Mouse (Mus musculus) fibroblast of lung, adult 2 months (primary cell): ENCODE results near the gene Faap20.
A peak's percentile ranks its signal among the peaks of the same experiment; 100 is the strongest.

Source experiments
- DNase-seq: peaks from one replicate; pipeline ENCODE4 v3.0.0-alpha.2; 2011; ENCODE audit warnings: low read depth

Gene Faap20

DNA sequence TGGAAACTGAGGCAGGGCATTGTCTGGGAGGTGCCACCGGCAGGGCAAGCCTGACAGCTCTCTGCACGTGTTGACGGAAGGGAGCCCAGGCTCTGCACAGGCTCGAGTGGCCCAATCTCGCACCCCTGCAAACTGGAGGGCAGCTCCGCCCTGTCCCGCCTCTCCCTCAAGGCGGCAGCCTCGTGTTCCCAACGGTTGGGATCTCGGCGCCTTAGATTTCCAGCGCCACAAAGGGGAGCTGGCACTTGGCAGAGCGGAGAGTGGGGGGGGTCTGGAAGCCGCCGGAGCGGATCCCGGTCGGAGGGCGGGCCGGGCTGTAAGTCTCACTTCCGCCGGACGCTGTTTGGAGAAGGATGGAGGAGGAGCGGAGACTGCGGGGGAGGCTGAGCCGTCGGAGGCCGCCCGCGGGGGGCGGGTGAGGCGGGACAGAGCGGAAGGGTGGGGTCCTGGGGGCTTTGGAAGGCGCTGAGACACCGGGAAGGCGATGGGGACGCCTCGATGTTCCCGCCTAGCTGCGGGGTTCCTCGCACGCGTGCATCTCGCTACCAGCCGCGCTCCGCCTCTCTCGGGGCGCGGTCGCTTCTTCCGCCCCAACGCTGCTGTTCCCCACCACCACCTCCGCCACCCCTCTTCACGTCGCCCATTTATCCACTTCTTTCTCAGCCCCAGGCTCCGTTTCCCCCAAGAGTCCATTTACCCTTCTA lies at the start of gene Faap20:
Faap20 (plus strand) TSS at position 155 of the 704 bp plus-strand sequence.
- peak; percentile 64 for DNase-seq

- no peak for DNase-seq
Measured at GRCm38 (mm10) chr4:155200861-155201390, 48.7 kb upstream of the Faap20 start.

DNA sequence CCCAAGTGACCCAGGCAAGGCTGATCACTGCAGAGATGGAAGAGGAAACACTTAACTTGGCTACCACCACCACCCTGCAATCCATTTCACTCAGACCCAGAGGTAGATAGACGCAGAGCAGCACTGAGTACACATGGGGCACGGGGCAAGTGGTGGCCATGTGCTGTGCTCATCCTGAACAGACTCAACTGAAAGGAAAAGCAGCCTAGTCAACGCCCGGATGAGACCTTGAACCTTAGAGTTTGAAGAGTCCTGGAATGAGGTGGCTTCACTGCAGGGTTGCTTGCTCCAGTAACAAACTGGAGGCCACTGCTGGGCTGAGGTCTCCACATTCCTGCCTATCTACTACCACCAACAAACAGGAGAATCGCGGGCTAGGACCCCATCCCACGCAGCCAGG lies 47.8 kb upstream of the Faap20 start:
- no peak for DNase-seq

- DNase-seq: no peak
Measured at GRCm38 (mm10) chr4:155205919-155206318, 43.7 kb upstream of the Faap20 start.

DNA sequence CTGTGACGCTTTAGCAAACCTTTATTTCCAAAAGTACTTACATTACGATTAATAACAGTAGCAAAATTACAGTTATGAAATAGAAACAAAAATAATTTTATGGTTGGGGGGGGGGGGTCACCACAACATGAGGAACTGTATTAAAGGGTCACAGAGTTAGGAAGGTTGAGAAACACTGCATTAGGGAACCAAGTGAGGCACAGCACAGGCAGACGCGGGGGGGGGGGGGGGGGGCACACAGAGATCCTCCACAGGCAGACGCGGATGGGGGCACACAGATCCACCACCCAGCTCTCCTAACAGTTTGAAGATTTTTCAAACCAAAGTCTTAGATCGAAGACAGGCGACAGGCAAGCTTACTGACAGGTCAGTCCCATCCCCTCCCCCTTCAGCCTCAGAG lies 43.1 kb upstream of the Faap20 start:
- DNase-seq: no peak

GRCm38 (mm10) chr4:155207841-155208240 lies 41.8 kb upstream of the Faap20 start:
- DNase-seq: no peak

GRCm38 (mm10) chr4:155208613-155209012 lies 41.0 kb upstream of the Faap20 start:
- DNase-seq: no peak

GRCm38 (mm10) chr4:155209079-155209478 lies 40.5 kb upstream of the Faap20 start:
- DNase-seq: no peak

DNA sequence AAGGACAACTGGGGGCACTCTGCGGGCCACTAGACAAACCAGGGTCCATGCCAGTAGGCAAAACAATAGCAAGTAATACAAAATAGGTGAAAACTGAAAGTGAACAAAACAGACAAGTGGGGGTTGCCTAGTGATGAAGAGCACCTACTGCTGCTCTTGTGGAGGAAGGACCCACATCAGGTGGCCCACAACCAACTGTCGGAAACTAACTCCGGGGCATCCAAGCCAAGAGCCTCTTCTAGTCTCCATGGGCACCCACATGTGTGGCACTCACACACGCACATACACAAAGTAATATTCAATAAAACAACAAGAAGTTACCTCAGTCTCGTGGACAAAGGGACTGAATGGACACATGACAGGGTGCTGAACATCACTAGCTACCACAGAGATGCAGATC lies 40.1 kb upstream of the Faap20 start:
- DNase-seq: no peak

GRCm38 (mm10) chr4:155213052-155213751 lies 36.4 kb upstream of the Faap20 start:
- no peak for DNase-seq

- DNase-seq: no peak
Measured at GRCm38 (mm10) chr4:155213752-155214054, 35.9 kb upstream of the Faap20 start.

GRCm38 (mm10) chr4:155214188-155214587 lies 35.4 kb upstream of the Faap20 start:
- DNase-seq: no peak

GRCm38 (mm10) chr4:155214793-155215192 lies 34.8 kb upstream of the Faap20 start:
- DNase-seq: no peak

DNA sequence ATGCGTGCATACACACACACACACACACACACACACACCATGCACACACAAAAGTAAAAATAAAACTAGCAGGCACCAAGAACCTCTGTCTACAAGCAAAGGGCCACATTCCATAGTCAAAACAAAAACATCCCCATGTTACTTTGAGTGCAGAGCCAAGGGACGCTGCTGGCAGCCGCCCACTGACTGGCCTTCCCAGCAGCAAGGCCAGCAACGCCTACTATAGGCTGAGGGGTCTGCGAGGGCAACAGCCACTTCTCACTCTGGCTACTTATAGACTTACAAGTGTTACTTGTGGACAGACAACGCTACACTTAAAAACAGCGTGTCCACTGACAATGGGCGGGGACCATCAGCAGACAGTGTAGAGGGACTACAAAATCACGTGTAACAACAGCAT lies 34.4 kb upstream of the Faap20 start:
- no peak for DNase-seq

DNA sequence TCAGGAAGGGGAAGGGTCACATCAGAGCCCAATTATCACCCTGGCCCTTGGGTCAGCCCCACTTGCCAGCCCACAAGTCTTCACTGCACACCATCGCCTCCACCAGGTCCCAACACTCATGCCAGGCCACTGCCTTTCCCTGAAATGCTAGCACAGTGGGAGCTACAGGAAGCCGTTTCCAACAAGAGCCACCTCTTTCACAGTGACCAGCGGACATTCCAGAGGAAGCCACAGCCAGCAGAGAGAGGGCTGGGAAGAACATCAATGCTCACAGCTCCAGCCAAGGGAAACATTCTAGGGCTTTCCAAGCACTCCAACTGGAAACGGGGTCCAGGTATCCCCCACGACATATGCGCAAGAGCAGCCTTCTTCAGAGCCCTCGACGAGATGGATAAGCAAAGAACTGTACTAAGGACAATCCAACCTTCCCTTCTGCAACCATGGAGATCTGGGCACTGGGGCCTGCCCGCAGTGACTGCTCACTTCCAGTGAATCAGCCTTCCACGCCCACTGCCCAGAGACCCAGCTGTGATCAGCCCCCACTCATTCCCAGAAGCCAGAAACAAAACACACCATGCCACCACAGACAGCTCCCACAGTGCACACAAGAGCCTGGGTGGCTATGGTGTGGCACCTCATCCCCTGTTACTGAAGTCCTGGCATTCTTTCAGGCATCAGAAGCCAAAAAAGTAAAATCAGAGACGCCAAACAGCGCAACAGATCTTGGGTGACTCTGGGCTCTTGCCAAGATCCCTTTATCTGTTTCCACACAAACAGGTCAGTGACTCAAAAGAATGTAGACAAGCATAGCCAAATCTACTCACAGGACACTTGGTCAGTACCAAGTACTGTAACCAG lies 33.6 kb upstream of the Faap20 start:
- peak; percentile 76 for DNase-seq

GRCm38 (mm10) chr4:155217241-155218103 lies 32.1 kb upstream of the Faap20 start:
- DNase-seq: peak; percentile 79

- DNase-seq: no peak
Measured at GRCm38 (mm10) chr4:155218104-155218732, 31.4 kb upstream of the Faap20 start.

- no peak for DNase-seq
Measured at GRCm38 (mm10) chr4:155219271-155220212, 30.1 kb upstream of the Faap20 start.

DNA sequence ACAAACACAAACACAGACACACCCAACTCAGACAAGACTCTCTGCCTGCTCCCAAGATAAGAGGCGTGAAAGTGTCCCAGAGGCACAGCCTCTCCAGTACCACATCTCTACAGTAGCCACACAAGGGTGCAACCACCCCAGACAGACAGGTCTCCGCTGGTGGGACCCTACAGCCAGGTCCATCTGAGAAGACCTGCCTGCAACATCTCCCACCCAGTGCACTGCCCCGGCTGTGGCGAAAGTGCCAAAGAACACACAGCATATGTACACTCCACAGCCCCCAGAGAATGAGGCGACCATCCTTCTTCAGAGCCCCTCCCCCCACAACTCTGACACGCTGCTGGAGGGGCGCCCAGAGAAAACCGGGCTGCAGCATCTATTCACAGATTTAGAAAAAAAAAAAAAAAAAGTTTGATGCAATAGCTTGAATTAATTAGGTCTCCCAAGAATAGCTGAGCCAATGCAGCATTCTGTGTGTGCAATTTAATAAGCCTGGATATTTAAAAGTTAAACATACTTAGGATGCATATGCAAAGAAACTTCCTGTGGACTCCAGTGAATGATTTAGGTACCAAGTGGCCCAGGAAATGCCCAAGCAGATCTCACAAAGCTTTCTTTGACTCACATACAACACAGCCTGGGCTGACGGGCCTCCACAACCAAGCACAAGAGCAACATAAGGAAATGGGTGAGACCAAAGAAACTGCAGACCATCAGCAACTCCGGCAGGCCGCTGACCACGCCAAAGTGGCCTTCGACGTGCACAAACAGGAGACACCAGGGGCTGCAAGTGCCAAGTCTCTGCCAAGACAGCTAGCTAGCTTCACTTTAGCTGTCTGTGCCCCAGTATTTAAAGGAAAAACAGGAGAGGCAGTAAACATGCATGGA lies 29.1 kb upstream of the Faap20 start:
- no peak for DNase-seq
